Mouse (Mus musculus) midbrain, embryonic 16.5 days (tissue): ENCODE data around the gene Atrip. TPM values are rescaled to one million over a fixed set of nuclear protein-coding genes. Genes with fewer than 3 reads are reported as not detected.

Source experiments
- ATAC-seq: fragments of 200-750 bp; cut with Nextera tagmentation; 2 replicates; pipeline ENCODE4 v1.8.0; 2017; ENCODE audit warnings: moderate TSS enrichment
- H3K27ac ChIP-seq: fragments of 300-500 bp; sonication (generic); 2 replicates; pipeline ENCODE4 v1.5.1; 2014; ENCODE audit warnings: mild to moderate bottlenecking, low read length, mixed read lengths
- H3K27me3 ChIP-seq: fragments of 300-500 bp; sonication (generic); 2 replicates; pipeline ENCODE4 v1.6.1; 2014; ENCODE audit warnings: low read depth, low read length, mixed read lengths; ENCODE audit not compliant: control insufficient read depth, insufficient read depth
- H3K36me3 ChIP-seq: fragments of 300-500 bp; sonication (generic); 2 replicates; pipeline ENCODE4 v1.6.1; 2014; ENCODE audit warnings: mild to moderate bottlenecking, low read length, moderate library complexity, mixed read lengths; ENCODE audit not compliant: control insufficient read depth, insufficient read depth
- H3K4me1 ChIP-seq: fragments of 300-500 bp; sonication (generic); 2 replicates; pipeline ENCODE4 v1.6.1; 2014; ENCODE audit warnings: mild to moderate bottlenecking, low read length, mixed read lengths; ENCODE audit not compliant: control insufficient read depth, insufficient read depth
- H3K4me2 ChIP-seq: fragments of 300-500 bp; sonication (generic); 2 replicates; pipeline ENCODE4 v1.6.1; 2014; ENCODE audit warnings: mild to moderate bottlenecking, low read length, mixed read lengths
- H3K4me3 ChIP-seq: fragments of 300-500 bp; sonication (generic); 2 replicates; pipeline ENCODE4 v1.5.1; 2014; ENCODE audit warnings: low read depth, mild to moderate bottlenecking, low read length, moderate library complexity, mixed read lengths
- H3K9ac ChIP-seq: fragments of 300-500 bp; sonication (generic); 2 replicates; pipeline ENCODE4 v1.6.1; 2014; ENCODE audit warnings: low read depth, low read length, mixed read lengths
- H3K9me3 ChIP-seq: fragments of 300-500 bp; sonication (generic); replicated peaks from 2 replicates; pipeline ENCODE4 v1.6.1; 2014; ENCODE audit warnings: mild to moderate bottlenecking, low read length, mixed read lengths; ENCODE audit not compliant: control insufficient read depth, poor library complexity, severe bottlenecking
- WGBS: fragments of 180-500 bp; shearing (Covaris S2); extraction: QIAGEN DNeasy Blood & Tissue Kit; methylation state at CpG from one replicate; pipeline ENCODE4 v1.1.7; 2014; 5-methylcytosine and 5-hydroxymethylcytosine counted together
- polyA plus RNA-seq: library from polyadenylated mRNA; unstranded; fragments of >200 nt; fragmentation: Nextera tagmentation; extraction: Ambion mirVana; gene quantifications from 2 replicates; pipeline ENCODE4 v1.2.1, GENCODE M21; 2015

The Atrip gene
- polyA plus RNA-seq, 1 experiment from 2014 or later, result 31.5 TPM

DNA sequence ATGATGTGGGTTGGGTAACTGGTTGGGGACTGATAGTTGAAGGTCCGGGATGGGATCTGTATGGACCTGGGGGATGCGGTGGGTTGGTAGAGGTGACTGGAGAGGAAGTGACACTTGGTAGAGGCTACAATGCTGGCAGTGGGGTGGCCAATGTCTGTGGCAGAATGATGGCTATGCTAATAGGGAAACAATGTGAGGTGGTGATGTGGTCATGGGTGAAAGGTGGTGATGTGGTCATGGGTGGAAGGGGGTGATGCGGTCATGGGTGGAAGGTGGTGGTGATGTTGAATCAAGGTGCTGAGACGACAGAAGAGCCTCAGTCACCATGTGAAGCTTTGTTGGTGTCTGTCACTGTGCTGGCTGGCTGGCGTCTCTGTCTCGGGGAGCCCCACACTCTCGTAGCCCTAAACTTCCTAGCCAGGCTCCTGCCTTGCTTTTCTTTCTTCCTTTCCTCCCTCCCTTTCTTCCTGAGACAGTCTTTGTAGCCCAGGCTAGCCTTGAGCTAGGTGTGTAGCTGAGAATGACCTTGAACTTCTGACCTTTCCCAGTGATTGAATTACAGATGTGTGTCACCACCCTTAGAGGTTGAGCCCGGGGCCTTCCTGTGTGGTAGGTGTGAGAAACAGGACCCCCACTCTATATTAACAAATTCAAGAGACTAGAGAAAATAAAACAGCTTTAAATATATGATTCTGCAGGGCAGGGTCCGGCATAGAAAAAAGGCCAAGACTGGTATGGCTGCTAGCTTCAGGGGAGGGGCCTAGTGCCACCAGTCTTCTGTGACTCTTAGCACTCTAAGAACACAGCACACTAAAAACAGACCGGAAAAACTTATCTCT is 22.1 kb downstream of the Atrip start:
- H3K9me3 ChIP-seq, result no peaks in the 10 kb centered on the region
- no peak overlapping the region for H3K27ac ChIP-seq
- peaks cover 4% of the 10 kb centered on the region; the same call in 1 of the 2 replicates for H3K4me1 ChIP-seq
- H3K4me3 ChIP-seq, result no peak overlapping the region
- no peak for ATAC-seq
- peaks cover 7% of the 10 kb centered on the region; the same call in 1 of the 2 replicates for H3K36me3 ChIP-seq
- no peak overlapping the region for H3K4me2 ChIP-seq
- 90% methylated on average over 10 of the region's 10 CpGs for WGBS
- H3K9ac ChIP-seq, result no peak overlapping the region
- H3K27me3 ChIP-seq, result no peaks in the 10 kb centered on the region

- no peaks in the 10 kb centered on the region for H3K27me3 ChIP-seq
- H3K27ac ChIP-seq, result no peak overlapping the region
- no peak overlapping the region for H3K4me2 ChIP-seq
- no peak overlapping the region for H3K4me3 ChIP-seq
- 92% methylated on average over 13 of the region's 13 CpGs for WGBS
- no peak for ATAC-seq
- no peak overlapping the region for H3K9ac ChIP-seq
- H3K36me3 ChIP-seq, result no peaks in the 10 kb centered on the region
- no peaks in the 10 kb centered on the region for H3K9me3 ChIP-seq
- H3K4me1 ChIP-seq, result peaks cover 4% of the 10 kb centered on the region; the same call in 1 of the 2 replicates
Observed at GRCm38 (mm10) chr9:109051011-109051501, 22.9 kb downstream of the Atrip start.

DNA sequence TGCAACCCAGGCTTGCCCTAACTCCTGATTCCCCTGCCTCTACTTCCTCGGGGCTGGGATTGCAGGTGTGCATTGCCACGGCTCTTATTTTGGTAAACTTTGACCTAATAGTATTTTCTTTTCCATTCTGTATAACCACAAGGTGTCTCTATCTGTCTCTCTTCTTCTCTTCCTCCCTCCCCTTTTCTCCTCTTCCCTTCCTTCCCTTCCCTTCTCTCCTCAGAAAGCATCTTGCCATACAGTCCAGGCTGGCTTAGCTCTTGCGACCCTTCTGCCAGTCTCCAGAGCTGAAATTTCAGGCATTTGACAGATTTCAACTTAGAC is 23.3 kb downstream of the Atrip start:
- Histone ChIP-seq H3K27ac (no peak overlapping the region), H3K36me3 (no peaks in the 10 kb centered on the region), H3K9me3 (no peaks in the 10 kb centered on the region), H3K4me3 (no peak overlapping the region), H3K27me3 (no peaks in the 10 kb centered on the region), H3K4me1 (peaks cover 4% of the 10 kb centered on the region; the same call in 1 of the 2 replicates), H3K9ac (no peak overlapping the region), H3K4me2 (no peak overlapping the region)
- 87% methylated on average over 3 of the region's 3 CpGs for WGBS
- ATAC-seq, result no peak

GRCm38 (mm10) chr9:109049996-109050673 is 23.8 kb downstream of the Atrip start:
- no peaks in the 10 kb centered on the region for H3K27me3 ChIP-seq
- H3K9ac ChIP-seq, result no peak overlapping the region
- H3K4me2 ChIP-seq, result no peak overlapping the region
- no peaks in the 10 kb centered on the region for H3K36me3 ChIP-seq
- no peak for ATAC-seq
- H3K27ac ChIP-seq, result no peak overlapping the region
- no peaks in the 10 kb centered on the region for H3K9me3 ChIP-seq
- 78% methylated on average over 9 of the region's 9 CpGs for WGBS
- H3K4me1 ChIP-seq, result 0 out of 2 replicates have a peak, but pooled peaks cover 2% of the 10 kb centered on the region
- H3K4me3 ChIP-seq, result no peak overlapping the region

DNA sequence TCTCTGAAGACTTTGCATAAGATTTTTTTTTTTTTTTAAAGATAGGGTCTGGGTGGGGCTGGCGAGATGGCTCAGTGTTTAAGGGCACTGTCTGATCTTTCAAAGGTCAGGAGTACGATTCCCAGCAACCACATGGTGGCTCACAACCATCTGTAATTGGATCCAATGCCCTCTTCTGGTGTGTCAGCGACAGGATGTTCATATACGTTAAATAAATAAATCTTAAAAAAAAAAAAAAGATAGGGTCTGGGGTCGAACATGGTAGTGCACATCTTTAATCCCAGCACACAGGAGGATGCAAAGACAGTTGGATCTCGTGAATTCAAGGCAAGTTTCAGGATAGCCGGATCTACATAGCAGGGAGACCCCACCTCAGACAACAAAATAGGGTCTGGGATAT is 24.6 kb downstream of the Atrip start:
- Histone ChIP-seq H3K9me3 (no peaks in the 10 kb centered on the region), H3K36me3 (no peaks in the 10 kb centered on the region), H3K4me3 (no peak overlapping the region), H3K27ac (no peak overlapping the region), H3K4me1 (no peaks in the 10 kb centered on the region), H3K4me2 (no peak overlapping the region), H3K27me3 (no peaks in the 10 kb centered on the region), H3K9ac (no peak overlapping the region)
- ATAC-seq, result no peak
- 88% methylated on average over 7 of the region's 7 CpGs for WGBS

GRCm38 (mm10) chr9:109046306-109046705 is 27.6 kb downstream of the Atrip start:
- H3K4me1 ChIP-seq, result no peaks in the 10 kb centered on the region
- no peak overlapping the region for H3K27ac ChIP-seq
- ATAC-seq, result no peak
- WGBS, result 33% methylated on average over 5 of the region's 5 CpGs
- no peak overlapping the region for H3K9ac ChIP-seq
- no peaks in the 10 kb centered on the region for H3K36me3 ChIP-seq
- no peaks in the 10 kb centered on the region for H3K27me3 ChIP-seq
- no peaks in the 10 kb centered on the region for H3K9me3 ChIP-seq
- H3K4me2 ChIP-seq, result no peak overlapping the region
- no peak overlapping the region for H3K4me3 ChIP-seq

- Histone ChIP-seq H3K4me2 (no peak overlapping the region), H3K4me3 (no peak overlapping the region), H3K4me1 (0 out of 2 replicates have a peak, but pooled peaks cover 6% of the 10 kb centered on the region), H3K9me3 (no peaks in the 10 kb centered on the region), H3K27ac (no peak overlapping the region), H3K36me3 (no peaks in the 10 kb centered on the region), H3K9ac (no peak overlapping the region), H3K27me3 (no peaks in the 10 kb centered on the region)
- 68% methylated on average over 7 of the region's 7 CpGs for WGBS
- no peak for ATAC-seq
Observed at GRCm38 (mm10) chr9:109041351-109041750, 32.6 kb downstream of the Atrip start.

DNA sequence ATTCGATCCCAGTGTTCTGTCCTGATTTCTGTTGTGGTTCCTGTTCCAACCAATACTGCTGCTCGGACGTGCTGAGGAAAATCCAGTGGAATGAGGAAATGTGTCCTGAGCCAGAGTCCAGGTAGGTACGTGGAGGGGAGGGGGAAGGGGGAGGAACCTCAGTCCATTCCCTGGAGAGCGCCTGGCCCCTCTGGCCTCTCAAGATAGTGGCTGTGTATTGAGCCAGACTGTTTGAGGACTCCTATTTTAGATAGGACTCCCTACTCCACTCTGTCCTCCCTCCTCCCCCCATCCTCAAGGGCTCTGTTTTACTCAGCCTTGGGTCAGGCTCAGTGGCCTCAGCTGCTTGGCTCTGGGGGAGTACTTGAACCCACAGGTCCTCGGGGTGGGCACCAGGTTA is 33.0 kb downstream of the Atrip start:
- H3K4me1 ChIP-seq, result 0 out of 2 replicates have a peak, but pooled peaks cover 6% of the 10 kb centered on the region
- no peaks in the 10 kb centered on the region for H3K9me3 ChIP-seq
- H3K9ac ChIP-seq, result no peak overlapping the region
- no peak overlapping the region for H3K4me3 ChIP-seq
- H3K27me3 ChIP-seq, result no peaks in the 10 kb centered on the region
- no peak for ATAC-seq
- 79% methylated on average over 6 of the region's 6 CpGs for WGBS
- H3K4me2 ChIP-seq, result no peak overlapping the region
- H3K36me3 ChIP-seq, result no peaks in the 10 kb centered on the region
- no peak overlapping the region for H3K27ac ChIP-seq

DNA sequence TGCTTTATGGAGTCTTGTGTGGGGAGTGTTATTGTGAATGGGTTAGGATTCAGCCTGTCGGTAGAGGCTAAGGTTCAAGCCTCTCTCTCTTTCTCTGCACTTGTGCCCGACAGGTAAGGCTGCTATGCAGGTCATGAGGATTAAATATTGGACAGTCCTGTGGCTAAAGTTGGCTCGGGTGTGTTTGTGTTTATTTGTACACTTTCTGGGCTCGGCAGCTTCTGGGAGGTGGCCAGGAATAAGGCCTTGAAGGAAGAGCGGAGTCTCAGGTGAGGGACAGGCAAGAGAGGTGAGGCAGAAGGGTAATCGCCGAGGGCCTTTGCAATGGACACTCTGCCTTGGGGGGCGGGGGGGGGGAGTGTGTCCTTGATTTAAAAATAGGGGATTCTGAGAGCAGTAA is 33.7 kb downstream of the Atrip start:
- H3K27ac ChIP-seq, result no peak overlapping the region
- ATAC-seq, result no peak
- H3K36me3 ChIP-seq, result no peaks in the 10 kb centered on the region
- H3K27me3 ChIP-seq, result no peaks in the 10 kb centered on the region
- H3K4me3 ChIP-seq, result no peak overlapping the region
- no peak overlapping the region for H3K4me2 ChIP-seq
- 0 out of 2 replicates have a peak, but pooled peaks cover 6% of the 10 kb centered on the region for H3K4me1 ChIP-seq
- no peaks in the 10 kb centered on the region for H3K9me3 ChIP-seq
- no peak overlapping the region for H3K9ac ChIP-seq
- 85% methylated on average over 8 of the region's 8 CpGs for WGBS
